Mouse (Mus musculus) heart, postnatal 0 days (tissue): ENCODE measurements around the gene Ccdc146. TPM values are rescaled to one million over a fixed set of nuclear protein-coding genes. Genes with fewer than 3 reads are reported as not detected.

Source experiments
- ATAC-seq: fragments of 200-750 bp; cut with Nextera tagmentation; 2 replicates; pipeline ENCODE4 v1.8.0; 2017; ENCODE audit warnings: low read depth, moderate number of reproducible peaks, moderate library complexity; ENCODE audit not compliant: insufficient read depth
- DNase-seq: peaks from one replicate; pipeline ENCODE4 v3.0.0-alpha.2; 2016; ENCODE audit warnings: low spot score
- H3K27ac ChIP-seq: fragments of 300-500 bp; sonication (generic); 2 replicates; pipeline ENCODE4 v1.5.1; 2014; ENCODE audit warnings: low read depth, mild to moderate bottlenecking
- H3K27me3 ChIP-seq: fragments of 300-500 bp; sonication (generic); 2 replicates; pipeline ENCODE4 v1.6.1; 2014; ENCODE audit warnings: low read length, mixed read lengths; ENCODE audit not compliant: control insufficient read depth, insufficient read depth
- H3K36me3 ChIP-seq: fragments of 300-500 bp; sonication (generic); replicated peaks from 2 replicates; pipeline ENCODE4 v1.6.1; 2014; ENCODE audit warnings: low read length, mixed read lengths; ENCODE audit not compliant: control insufficient read depth, insufficient read depth
- H3K4me1 ChIP-seq: fragments of 300-500 bp; sonication (generic); 2 replicates; pipeline ENCODE4 v1.6.1; 2014; ENCODE audit warnings: antibody characterized with exemption; ENCODE audit not compliant: control insufficient read depth, insufficient read depth
- H3K4me2 ChIP-seq: fragments of 300-500 bp; sonication (generic); 2 replicates; pipeline ENCODE4 v1.6.1; 2014; ENCODE audit warnings: low read depth, mild to moderate bottlenecking, low read length, moderate library complexity
- H3K4me3 ChIP-seq: fragments of 300-500 bp; sonication (generic); 2 replicates; pipeline ENCODE4 v1.5.1; 2014; ENCODE audit warnings: low read depth, low read length
- H3K9ac ChIP-seq: fragments of 300-500 bp; sonication (generic); replicated peaks from 2 replicates; pipeline ENCODE4 v1.6.1; 2014; ENCODE audit warnings: low read depth, low read length, mixed read lengths
- H3K9me3 ChIP-seq: fragments of 300-500 bp; sonication (generic); replicated peaks from 2 replicates; pipeline ENCODE4 v1.6.1; 2016; ENCODE audit warnings: low read length; ENCODE audit not compliant: control insufficient read depth
- CTCF ChIP-seq: IDR thresholded peaks from 2 replicates; pipeline ENCODE4 v1.5.1; 2016; ENCODE audit warnings: antibody characterized with exemption, control low read depth, low read depth
- EP300 ChIP-seq: IDR thresholded peaks from 2 replicates; pipeline ENCODE4 v1.6.1; 2016; ENCODE audit warnings: antibody characterized with exemption, low read depth
- WGBS: fragments of 180-500 bp; shearing (Covaris S2); extraction: QIAGEN DNeasy Blood & Tissue Kit; methylation state at CpG from one replicate; pipeline ENCODE4 v1.1.7; 2014; 5-methylcytosine and 5-hydroxymethylcytosine counted together
- polyA plus RNA-seq: library from polyadenylated mRNA; unstranded; fragments of >200 nt; fragmentation: Nextera tagmentation; extraction: Ambion mirVana; gene quantifications from 2 replicates; pipeline ENCODE4 v1.2.1, GENCODE M21; 2015
- total RNA-seq: library from RNA; depleted of rRNA; stranded (reverse); fragments of >200 nt; gene quantifications from 2 replicates; pipeline ENCODE4 v1.2.3, GENCODE M21; 2014; ENCODE audit warnings: low replicate concordance

Gene Ccdc146
- total and polyA plus RNA-seq, 2 experiments from 2014 or later = 0.08 to 4.1 TPM

DNA sequence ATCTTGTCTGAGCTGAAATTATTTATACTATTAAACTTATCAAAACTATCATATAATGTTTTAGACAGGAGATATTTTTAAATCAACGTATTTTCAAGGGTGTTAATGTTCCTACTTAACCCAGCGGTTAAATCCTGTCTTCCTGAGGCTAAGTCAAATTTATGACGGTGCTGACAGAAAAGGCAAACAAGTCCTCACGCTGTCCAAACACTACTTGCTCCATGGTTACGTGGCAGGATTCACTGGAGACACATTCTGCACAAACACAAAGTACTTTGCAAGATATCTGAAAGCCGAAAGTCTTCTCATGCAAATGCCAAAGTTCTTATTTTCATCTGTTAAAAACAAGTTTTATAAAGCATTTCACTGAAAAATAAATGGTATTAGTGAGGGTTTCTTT is 42.5 kb downstream of the Ccdc146 start:
- Histone ChIP-seq H3K4me3 (no peak overlapping the region), H3K27me3 (no peaks in the 10 kb centered on the region), H3K27ac (no peak overlapping the region), H3K9ac (no peak overlapping the region), H3K9me3 (no peaks in the 10 kb centered on the region), H3K4me2 (no peak overlapping the region), H3K4me1 (peaks cover 16% of the 10 kb centered on the region), H3K36me3 (no peaks in the 10 kb centered on the region)
- ATAC-seq (no peak), DNase-seq (no peak)
- TF ChIP-seq EP300 (no peak), CTCF (no peak)
- WGBS = 49% methylated on average over 6 of the region's 6 CpGs

DNA sequence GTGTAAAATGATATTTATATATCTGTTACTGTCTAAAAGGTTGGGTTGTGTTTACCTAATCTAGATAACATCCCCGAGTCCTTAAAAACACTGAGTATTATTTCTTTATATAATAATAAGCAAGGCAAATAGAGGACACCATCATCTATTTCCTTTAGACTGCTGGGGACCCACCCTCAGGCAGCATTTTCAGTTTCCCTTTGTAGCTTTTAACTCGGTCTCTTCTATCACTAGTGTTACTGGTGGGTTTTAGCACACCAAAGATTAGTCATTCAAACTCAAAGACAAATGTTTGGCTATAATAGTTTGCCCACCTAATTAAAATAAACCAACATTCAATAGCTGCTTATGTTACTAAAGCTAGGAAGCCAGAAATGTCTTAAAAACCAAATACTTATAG is 46.1 kb downstream of the Ccdc146 start:
- no peak overlapping the region for H3K4me3 ChIP-seq
- ATAC-seq (no peak), DNase-seq (no peak)
- peaks cover 11% of the 10 kb centered on the region for H3K4me1 ChIP-seq
- H3K36me3 ChIP-seq = no peaks in the 10 kb centered on the region
- H3K27ac ChIP-seq = no peak overlapping the region
- TF ChIP-seq CTCF (no peak), EP300 (no peak)
- 71% methylated on average over 2 of the region's 2 CpGs for WGBS
- no peaks in the 10 kb centered on the region for H3K9me3 ChIP-seq
- no peak overlapping the region for H3K4me2 ChIP-seq
- no peak overlapping the region for H3K9ac ChIP-seq
- H3K27me3 ChIP-seq = no peaks in the 10 kb centered on the region

DNA sequence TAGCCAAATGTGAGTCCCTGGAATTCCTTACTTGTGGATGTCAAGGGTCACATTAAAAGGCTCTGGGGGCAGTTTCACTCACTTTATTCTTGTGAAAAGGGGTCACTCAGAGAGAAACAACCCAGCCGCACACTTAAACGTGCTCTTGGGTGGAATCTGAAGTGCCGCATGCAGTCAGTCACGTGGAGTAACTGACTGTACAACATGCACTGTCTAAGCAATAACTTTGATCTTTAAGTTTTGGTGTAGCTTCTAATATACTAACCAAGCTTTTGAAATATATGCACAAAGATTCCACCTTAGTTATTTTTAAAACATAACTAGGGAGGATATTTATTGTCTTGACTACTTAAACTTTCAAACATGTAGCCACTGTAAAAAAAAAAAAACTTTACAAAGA is 47.5 kb downstream of the Ccdc146 start:
- H3K4me1 ChIP-seq = peaks cover 10% of the 10 kb centered on the region
- no peak overlapping the region for H3K4me3 ChIP-seq
- H3K27ac ChIP-seq = no peak overlapping the region
- TF ChIP-seq EP300 (no peak), CTCF (no peak)
- no peak overlapping the region for H3K4me2 ChIP-seq
- H3K9me3 ChIP-seq = no peaks in the 10 kb centered on the region
- no peak for DNase-seq
- H3K36me3 ChIP-seq = no peaks in the 10 kb centered on the region
- no peak for ATAC-seq
- H3K9ac ChIP-seq = no peak overlapping the region
- H3K27me3 ChIP-seq = no peaks in the 10 kb centered on the region
- 57% methylated on average over 4 of the region's 4 CpGs for WGBS

DNA sequence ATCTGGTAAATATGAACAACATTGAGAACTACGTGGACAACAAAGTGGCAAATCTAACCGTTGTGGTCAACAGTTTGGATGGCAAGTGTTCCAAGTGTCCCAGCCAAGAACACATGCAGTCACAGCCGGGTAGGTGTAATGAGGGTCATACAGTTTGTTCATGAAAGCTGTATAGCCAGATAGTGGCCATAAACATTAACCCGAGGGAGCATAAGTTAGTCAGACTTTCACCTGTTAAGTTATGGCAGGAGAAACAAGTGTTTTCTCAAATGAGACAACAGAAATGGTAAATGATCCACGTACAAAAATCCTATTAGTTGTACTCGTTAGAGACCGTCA is 51.3 kb downstream of the Ccdc146 start:
- ATAC-seq (peak; percentile 13; the same call in 1 of the 2 replicates), DNase-seq (no peak)
- Histone ChIP-seq H3K9me3 (no peaks in the 10 kb centered on the region), H3K27ac (peak overlapping the region; percentile 88), H3K27me3 (no peaks in the 10 kb centered on the region), H3K36me3 (no peaks in the 10 kb centered on the region), H3K9ac (peak overlapping the region; percentile 68), H3K4me1 (peaks cover 10% of the 10 kb centered on the region; the same call in 1 of the 2 replicates), H3K4me2 (peak overlapping the region; percentile 92), H3K4me3 (peak overlapping the region; percentile 75)
- WGBS = 27% methylated on average over 7 of the region's 7 CpGs
- TF ChIP-seq CTCF = no peak
- no peak for TF ChIP-seq EP300

DNA sequence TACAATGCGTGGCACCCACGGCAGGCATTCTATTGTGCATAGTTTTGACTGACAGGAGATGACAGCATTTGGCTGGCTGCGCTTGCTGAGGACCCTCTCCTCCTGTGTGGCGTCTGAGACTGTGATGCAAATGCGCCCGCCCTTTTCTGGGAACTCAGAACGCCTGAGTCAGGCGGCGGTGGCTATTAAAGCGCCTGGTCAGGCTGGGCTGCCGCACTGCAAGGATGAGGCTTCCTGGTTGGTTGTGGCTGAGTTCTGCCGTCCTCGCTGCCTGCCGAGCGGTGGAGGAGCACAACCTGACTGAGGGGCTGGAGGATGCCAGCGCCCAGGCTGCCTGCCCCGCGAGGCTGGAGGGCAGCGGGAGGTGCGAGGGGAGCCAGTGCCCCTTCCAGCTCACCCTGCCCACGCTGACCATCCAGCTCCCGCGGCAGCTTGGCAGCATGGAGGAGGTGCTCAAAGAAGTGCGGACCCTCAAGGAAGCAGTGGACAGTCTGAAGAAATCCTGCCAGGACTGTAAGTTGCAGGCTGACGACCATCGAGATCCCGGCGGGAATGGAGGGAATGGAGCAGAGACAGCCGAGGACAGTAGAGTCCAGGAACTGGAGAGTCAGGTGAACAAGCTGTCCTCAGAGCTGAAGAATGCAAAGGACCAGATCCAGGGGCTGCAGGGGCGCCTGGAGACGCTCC is 51.8 kb downstream of the Ccdc146 start, which contains the start of gene Fgl2:
TSS of gene Fgl2 (plus strand) at position 150 of the 687 bp plus-strand sequence.
- H3K36me3 ChIP-seq = no peaks in the 10 kb centered on the region

More for the DNA sequence above, 51.8 kb downstream of the Ccdc146 start, which contains the start of gene Fgl2:
- Histone ChIP-seq H3K9me3 (no peaks in the 10 kb centered on the region), H3K4me3 (peak within 1 kb of the TSS; percentile 75), H3K27ac (peak within 1 kb of the TSS; percentile 88), H3K4me1 (peaks cover 10% of the 10 kb centered on the region; the same call in 1 of the 2 replicates), H3K27me3 (no peaks in the 10 kb centered on the region), H3K9ac (peak within 1 kb of the TSS; percentile 68), H3K4me2 (peak within 1 kb of the TSS; percentile 92)
- TF ChIP-seq EP300 (no peak), CTCF (no peak)
- ATAC-seq (peak; percentile 89), DNase-seq (peak; percentile 77)
- 3% methylated on average over 31 of the region's 31 CpGs for WGBS
